Mouse (Mus musculus) Patski (cell line): ENCODE data around the gene Metap1d. TPM values are rescaled to one million over a fixed set of nuclear protein-coding genes. Genes with fewer than 3 reads are reported as not detected.

Source experiments
- ATAC-seq: fragments of 100-300 bp; one replicate; pipeline ENCODE4 v1.8.0; 2021
- CTCF ChIA-PET: fragments of 350-600 bp; sonication (Branson Sonifier 250); formaldehyde crosslinking; loops from one replicate; lab custom pipeline; 2022; ENCODE audit warnings: inconsistent platforms; lab: Charles Lee
- POLR2A ChIA-PET: fragments of 350-600 bp; sonication (Branson Sonifier 250); formaldehyde crosslinking; loops from one replicate; lab custom pipeline; 2022; ENCODE audit warnings: antibody characterized with exemption, inconsistent platforms; lab: Charles Lee
- DNase-seq: peaks from one replicate; pipeline ENCODE4 v3.0.0-alpha.2; 2011; ENCODE audit warnings: low read depth, low spot score
- H3K27me3 ChIP-seq: fragments of 371-371 bp; one replicate; pipeline ENCODE4 v1.5.1; 2021
- CTCF ChIP-seq: fragments of 100-300 bp; IDR thresholded peaks from one replicate; pipeline ENCODE4 v1.5.1; 2021
- in situ Hi-C: fragments of 300-500 bp; cut with MboI; formaldehyde crosslinking; loops from 3 replicates; pipeline ENCODE4 v1.11.1; 2018; ENCODE audit warnings: low pct_unique_long_range_greater_than_20kb, mixed read lengths
- polyA plus RNA-seq: library from polyadenylated mRNA; unstranded; gene quantifications from one replicate; pipeline ENCODE4 v1.2.3, GENCODE M21; 2021

The Metap1d gene
- 39.8 TPM for polyA plus RNA-seq

GRCm38 (mm10) chr2:71453161-71453916 is at the start of gene Metap1d:
TSS of gene Metap1d (plus strand) at chr2:71453276.
- ChIA-PET POLR2A (interaction anchor here (0.7 to 0.9 kb wide), 3 partner anchors 46 to 108 kb away, joined by 3 read pairs; no protein-coding TSS in a partner anchor), CTCF (interaction anchor here (0.6 to 1.3 kb wide), 6 partner anchors 15 to 94 kb away, joined by 3 to 6 read pairs (median 4); partner anchors contain the start of gene Dlx2)
- no peaks in the 10 kb centered on the region for H3K27me3 ChIP-seq
- peak; percentile 35 for DNase-seq
- in situ Hi-C loops: loop anchor here (5.0 kb wide), 1 partner anchor 89 kb away; no protein-coding TSS in a partner anchor
- peak; percentile 67 for ATAC-seq
- TF ChIP-seq CTCF: no peak

GRCm38 (mm10) chr2:71405613-71406012 is 47.5 kb upstream of the Metap1d start:
- ATAC-seq: no peak
- no peak for DNase-seq
- ChIA-PET POLR2A (no interaction called here), CTCF (interaction anchor here (0.9 to 3.0 kb wide), 2 partner anchors 8 to 34 kb away, joined by 4 to 13 read pairs; no protein-coding TSS in a partner anchor)
- in situ Hi-C loops: no loop called here
- TF ChIP-seq CTCF: no peak
- H3K27me3 ChIP-seq: no peaks in the 10 kb centered on the region

GRCm38 (mm10) chr2:71418760-71419280 is 34.3 kb upstream of the Metap1d start:
- DNase-seq (no peak), ATAC-seq (no peak)
- ChIA-PET CTCF (interaction anchor here (1.0 kb wide), 1 partner anchor 15 kb away, joined by 3 read pairs; no protein-coding TSS in a partner anchor), POLR2A (no interaction called here)
- no peak for TF ChIP-seq CTCF
- no peaks in the 10 kb centered on the region for H3K27me3 ChIP-seq
- in situ Hi-C loops: no loop called here

GRCm38 (mm10) chr2:71419408-71419807 is 33.7 kb upstream of the Metap1d start:
- no peak for DNase-seq
- ATAC-seq: no peak
- TF ChIP-seq CTCF: no peak
- ChIA-PET CTCF (interaction anchor here (1.0 kb wide), 1 partner anchor 16 kb away, joined by 3 read pairs; no protein-coding TSS in a partner anchor), POLR2A (no interaction called here)
- in situ Hi-C loops: no loop called here
- no peaks in the 10 kb centered on the region for H3K27me3 ChIP-seq

GRCm38 (mm10) chr2:71420895-71421425 is 32.1 kb upstream of the Metap1d start:
- TF ChIP-seq CTCF: no peak
- ATAC-seq: no peak
- no peak for DNase-seq
- ChIA-PET CTCF (no interaction called here), POLR2A (no interaction called here)
- no peaks in the 10 kb centered on the region for H3K27me3 ChIP-seq
- in situ Hi-C loops: no loop called here

- no peak for ATAC-seq
- POLR2A ChIA-PET: interaction anchor here (1.2 kb wide), 1 partner anchor 11 kb away, joined by 3 read pairs; no protein-coding TSS in a partner anchor
- TF ChIP-seq CTCF: no peak
- CTCF ChIA-PET: interaction anchor here (1.8 kb wide), 1 partner anchor 15 kb away, joined by 4 read pairs; no protein-coding TSS in a partner anchor
- in situ Hi-C loops: no loop called here
- no peak for DNase-seq
- H3K27me3 ChIP-seq: no peaks in the 10 kb centered on the region
Observed at GRCm38 (mm10) chr2:71424545-71424944, 28.5 kb upstream of the Metap1d start.

- TF ChIP-seq CTCF: no peak
- no peak for ATAC-seq
Observed at GRCm38 (mm10) chr2:71435440-71435839, 17.6 kb upstream of the Metap1d start.

GRCm38 (mm10) chr2:71443376-71443775 is 9.7 kb upstream of the Metap1d start:
- in situ Hi-C loops: loop anchor here (25.0 kb wide), 1 partner anchor 394 kb away; no protein-coding TSS in a partner anchor
- no peak for TF ChIP-seq CTCF
- CTCF ChIA-PET: no interaction called here
- ATAC-seq (no peak), DNase-seq (no peak)
- H3K27me3 ChIP-seq: no peaks in the 10 kb centered on the region
- POLR2A ChIA-PET: no interaction called here

More at GRCm38 (mm10) chr2:71435440-71435839, 17.6 kb upstream of the Metap1d start:
- DNase-seq: no peak
- no peaks in the 10 kb centered on the region for H3K27me3 ChIP-seq
- ChIA-PET POLR2A (no interaction called here), CTCF (no interaction called here)
- in situ Hi-C loops: loop anchor here (25.0 kb wide), 1 partner anchor 402 kb away; no protein-coding TSS in a partner anchor

- POLR2A ChIA-PET: no interaction called here
- ATAC-seq (no peak), DNase-seq (no peak)
- CTCF ChIA-PET: no interaction called here
- H3K27me3 ChIP-seq: no peaks in the 10 kb centered on the region
- in situ Hi-C loops: loop anchor here (25.0 kb wide), 1 partner anchor 392 kb away; no protein-coding TSS in a partner anchor
- no peak for TF ChIP-seq CTCF
Observed at GRCm38 (mm10) chr2:71445536-71446196, 7.4 kb upstream of the Metap1d start.

GRCm38 (mm10) chr2:71449604-71450003 is 3.5 kb upstream of the Metap1d start:
- DNase-seq (no peak), ATAC-seq (no peak)
- H3K27me3 ChIP-seq: no peaks in the 10 kb centered on the region
- in situ Hi-C loops: loop anchor here (5.0 to 25.0 kb wide), 2 partner anchors 93 to 388 kb away; no protein-coding TSS in a partner anchor
- CTCF ChIA-PET: no interaction called here
- POLR2A ChIA-PET: no interaction called here
- TF ChIP-seq CTCF: peak; percentile 55
